Mouse (Mus musculus) heart, postnatal 0 days (tissue): ENCODE results near the gene P2rx1.

Experiments used
- CTCF ChIP-seq: IDR thresholded peaks from 2 replicates; pipeline ENCODE4 v1.5.1; 2016; ENCODE audit warnings: antibody characterized with exemption, control low read depth, low read depth
- EP300 ChIP-seq: IDR thresholded peaks from 2 replicates; pipeline ENCODE4 v1.6.1; 2016; ENCODE audit warnings: antibody characterized with exemption, low read depth

DNA sequence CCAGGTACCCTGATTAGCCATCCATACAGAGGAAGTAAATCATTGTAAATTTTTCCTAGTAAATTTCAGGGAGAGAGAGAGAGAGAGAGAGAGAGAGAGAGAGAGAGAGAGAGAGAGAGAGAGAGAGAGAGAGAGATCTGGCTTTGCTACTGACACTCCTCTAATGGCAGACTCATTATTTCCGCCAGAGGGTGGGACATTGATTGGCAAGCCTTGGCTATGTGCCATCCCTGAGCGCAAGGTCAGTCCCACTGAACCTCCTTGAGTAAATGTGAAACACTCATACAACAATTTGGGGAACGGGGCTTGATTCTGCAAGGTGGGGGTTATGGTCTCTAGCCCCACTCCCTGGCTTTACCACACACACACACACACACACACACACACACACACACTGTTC is 8.2 kb downstream of the P2rx1 start:
- TF ChIP-seq CTCF, result no peak
- TF ChIP-seq EP300, result no peak
